Mouse (Mus musculus): Measurements from ENCODE around the gene Zfp354b. TPM values are rescaled to one million over a fixed set of nuclear protein-coding genes. Genes with fewer than 3 reads are reported as not detected.

Gene Zfp354b
- 1.6 and 1.8 TPM in 2 replicates for polyA plus RNA-seq (2016; fragmentation: Nextera tagmentation; extraction: Ambion mirVana)

GRCm38 (mm10) chr11:50931451-50931866 is at the start of gene Zfp354b:
Zfp354b (minus strand) TSS chr11:50931633.
- Histone ChIP-seq H3K27me3 (peaks cover 3% of the 10 kb centered on the region; the same call in 1 of the 2 replicates), H3K36me3 (no peaks in the 10 kb centered on the region), H3K4me1 (peaks cover 7% of the 10 kb centered on the region; the same call in 1 of the 2 replicates), H3K9me3 (no peaks in the 10 kb centered on the region), H3K4me3 (peak within 1 kb of the TSS; percentile 67), H3K4me2 (replicated peaks) (peak within 1 kb of the TSS; percentile 79), H3K27ac (0 out of 2 replicates have a peak within 1 kb of the TSS, but pooled peaks have one; percentile 23), H3K9ac (peak within 1 kb of the TSS; percentile 70)
- peak; percentile 91 for ATAC-seq (ENCODE audit: insufficient number of reproducible peaks, insufficient read depth, low FRiP score, low TSS enrichment)
- under 1% methylated on average over 18 of the region's 18 CpGs for WGBS

- Histone ChIP-seq H3K27ac (no peak overlapping the region), H3K27me3 (no peaks in the 10 kb centered on the region), H3K4me2 (replicated peaks) (no peak overlapping the region), H3K4me3 (no peak overlapping the region), H3K36me3 (no peaks in the 10 kb centered on the region), H3K4me1 (no peaks in the 10 kb centered on the region), H3K9me3 (no peaks in the 10 kb centered on the region), H3K9ac (no peak overlapping the region)
- 67% methylated on average over 4 of the region's 4 CpGs for WGBS
- no peak for ATAC-seq (ENCODE audit: insufficient number of reproducible peaks, insufficient read depth, low FRiP score, low TSS enrichment)
These were observed 45.8 kb upstream of the Zfp354b start for GRCm38 (mm10) chr11:50977216-50977615.

- Histone ChIP-seq H3K4me1 (no peaks in the 10 kb centered on the region), H3K4me3 (no peak within 1 kb of the TSS), H3K4me2 (replicated peaks) (no peak within 1 kb of the TSS), H3K36me3 (no peaks in the 10 kb centered on the region), H3K27me3 (no peaks in the 10 kb centered on the region), H3K9me3 (no peaks in the 10 kb centered on the region), H3K9ac (no peak within 1 kb of the TSS), H3K27ac (no peak within 1 kb of the TSS)
- 88% methylated on average over 11 of the region's 11 CpGs for WGBS
- ATAC-seq (ENCODE audit: insufficient number of reproducible peaks, insufficient read depth, low FRiP score, low TSS enrichment) = no peak
These were observed 34.8 kb upstream of the Zfp354b start, which contains the start of gene Olfr1378 for GRCm38 (mm10) chr11:50966230-50966629. Olfr1378 (plus strand) TSS chr11:50966530.

- Histone ChIP-seq H3K36me3 (no peaks in the 10 kb centered on the region), H3K9ac (no peak overlapping the region), H3K27me3 (no peaks in the 10 kb centered on the region), H3K4me3 (no peak overlapping the region), H3K9me3 (no peaks in the 10 kb centered on the region), H3K4me1 (no peaks in the 10 kb centered on the region), H3K27ac (no peak overlapping the region), H3K4me2 (replicated peaks) (no peak overlapping the region)
- no peak for ATAC-seq (ENCODE audit: insufficient number of reproducible peaks, insufficient read depth, low FRiP score, low TSS enrichment)
- WGBS = 82% methylated on average over 2 of the region's 2 CpGs
These were observed 33.5 kb upstream of the Zfp354b start for GRCm38 (mm10) chr11:50964886-50965285.

- Histone ChIP-seq H3K9me3 (no peaks in the 10 kb centered on the region), H3K9ac (no peak within 1 kb of the TSS), H3K27me3 (no peaks in the 10 kb centered on the region; the same call in 1 of the 2 replicates), H3K36me3 (no peaks in the 10 kb centered on the region), H3K4me2 (replicated peaks) (no peak within 1 kb of the TSS), H3K27ac (no peak within 1 kb of the TSS), H3K4me3 (no peak within 1 kb of the TSS), H3K4me1 (no peaks in the 10 kb centered on the region)
- no peak for ATAC-seq (ENCODE audit: insufficient number of reproducible peaks, insufficient read depth, low FRiP score, low TSS enrichment)
- WGBS = 67% methylated on average over 6 of the region's 6 CpGs
These were observed 22.2 kb upstream of the Zfp354b start, which contains the start of gene Prop1 for GRCm38 (mm10) chr11:50953665-50954064. Prop1 (minus strand) TSS chr11:50953765.

- Histone ChIP-seq H3K27ac (0 out of 2 replicates have a peak overlapping the region, but pooled peaks have one; percentile 2), H3K9me3 (no peaks in the 10 kb centered on the region), H3K4me2 (replicated peaks) (no peak overlapping the region), H3K27me3 (no peaks in the 10 kb centered on the region; the same call in 1 of the 2 replicates), H3K4me3 (no peak overlapping the region), H3K4me1 (no peaks in the 10 kb centered on the region), H3K9ac (no peak overlapping the region), H3K36me3 (no peaks in the 10 kb centered on the region)
- WGBS = 68% methylated on average over 14 of the region's 14 CpGs
- ATAC-seq (ENCODE audit: insufficient number of reproducible peaks, insufficient read depth, low FRiP score, low TSS enrichment) = no peak
These were observed 20.9 kb upstream of the Zfp354b start for GRCm38 (mm10) chr11:50952290-50952689.

- Histone ChIP-seq H3K27ac (no peak within 1 kb of the TSS), H3K36me3 (no peaks in the 10 kb centered on the region), H3K4me1 (no peaks in the 10 kb centered on the region), H3K27me3 (no peaks in the 10 kb centered on the region), H3K9ac (no peak within 1 kb of the TSS), H3K4me3 (no peak within 1 kb of the TSS), H3K4me2 (replicated peaks) (no peak within 1 kb of the TSS), H3K9me3 (no peaks in the 10 kb centered on the region)
- WGBS = 80% methylated on average over 14 of the region's 14 CpGs
- no peak for ATAC-seq (ENCODE audit: insufficient number of reproducible peaks, insufficient read depth, low FRiP score, low TSS enrichment)
These were observed 12.1 kb upstream of the Zfp354b start, which contains the start of gene 4933414I15Rik for GRCm38 (mm10) chr11:50943506-50943905. 4933414I15Rik (minus strand) TSS chr11:50943765.

- no peak overlapping the region for H3K9ac ChIP-seq
- 71% methylated on average over 12 of the region's 12 CpGs for WGBS
- no peaks in the 10 kb centered on the region for H3K9me3 ChIP-seq
- no peaks in the 10 kb centered on the region for H3K4me1 ChIP-seq
- no peak overlapping the region for H3K4me2 ChIP-seq (replicated peaks)
- no peak overlapping the region for H3K4me3 ChIP-seq
- H3K27me3 ChIP-seq = no peaks in the 10 kb centered on the region
- H3K27ac ChIP-seq = no peak overlapping the region
- no peak for ATAC-seq (ENCODE audit: insufficient number of reproducible peaks, insufficient read depth, low FRiP score, low TSS enrichment)
- H3K36me3 ChIP-seq = no peaks in the 10 kb centered on the region
These were observed 11.0 kb upstream of the Zfp354b start for GRCm38 (mm10) chr11:50942386-50942785.

- H3K9ac ChIP-seq = no peak overlapping the region
- H3K4me1 ChIP-seq = no peaks in the 10 kb centered on the region
- no peak for ATAC-seq (ENCODE audit: insufficient number of reproducible peaks, insufficient read depth, low FRiP score, low TSS enrichment)
- no peak overlapping the region for H3K4me2 ChIP-seq (replicated peaks)
- no peak overlapping the region for H3K4me3 ChIP-seq
- 32% methylated on average over 14 of the region's 14 CpGs for WGBS
- no peaks in the 10 kb centered on the region for H3K9me3 ChIP-seq
- no peaks in the 10 kb centered on the region for H3K36me3 ChIP-seq
- no peaks in the 10 kb centered on the region for H3K27me3 ChIP-seq
- no peak overlapping the region for H3K27ac ChIP-seq
These were observed 8.4 kb upstream of the Zfp354b start for GRCm38 (mm10) chr11:50939621-50940366.

- whole genome bisulfite sequencing = 85% methylated on average over 8 of the region's 8 CpGs
- H3K4me3 ChIP-seq = no peak overlapping the region
- no peaks in the 10 kb centered on the region for H3K27me3 ChIP-seq
- no peak overlapping the region for H3K4me2 ChIP-seq (replicated peaks)
- no peak overlapping the region for H3K9ac ChIP-seq
- no peaks in the 10 kb centered on the region for H3K36me3 ChIP-seq
- H3K4me1 ChIP-seq = no peaks in the 10 kb centered on the region
- H3K9me3 ChIP-seq = no peaks in the 10 kb centered on the region
- no peak for ATAC-seq (ENCODE audit: insufficient number of reproducible peaks, insufficient read depth, low FRiP score, low TSS enrichment)
- H3K27ac ChIP-seq = no peak overlapping the region
These were observed 7.0 kb upstream of the Zfp354b start for GRCm38 (mm10) chr11:50938435-50938834.

GRCm38 (mm10) chr11:50932040-50932439 is 607 bp upstream of the Zfp354b start:
- no peak for ATAC-seq (ENCODE audit: insufficient number of reproducible peaks, insufficient read depth, low FRiP score, low TSS enrichment)
- Histone ChIP-seq H3K27ac (no peak overlapping the region), H3K27me3 (peaks cover 3% of the 10 kb centered on the region; the same call in 1 of the 2 replicates), H3K9ac (no peak overlapping the region), H3K4me3 (no peak overlapping the region), H3K4me2 (replicated peaks) (peak overlapping the region; percentile 79), H3K4me1 (peaks cover 7% of the 10 kb centered on the region; the same call in 1 of the 2 replicates), H3K9me3 (no peaks in the 10 kb centered on the region), H3K36me3 (no peaks in the 10 kb centered on the region)
- WGBS = 94% methylated on average over 1 of the region's 1 CpGs

- ATAC-seq (ENCODE audit: insufficient number of reproducible peaks, insufficient read depth, low FRiP score, low TSS enrichment) = peak; percentile 45; the same call in 1 of the 2 replicates
- peak overlapping the region; percentile 67 for H3K4me3 ChIP-seq
- peak overlapping the region; percentile 70 for H3K9ac ChIP-seq
- 0 out of 2 replicates have a peak overlapping the region, but pooled peaks have one; percentile 23 for H3K27ac ChIP-seq
- peaks cover 3% of the 10 kb centered on the region; the same call in 1 of the 2 replicates for H3K27me3 ChIP-seq
- peak overlapping the region; percentile 79 for H3K4me2 ChIP-seq (replicated peaks)
- H3K9me3 ChIP-seq = no peaks in the 10 kb centered on the region
- H3K4me1 ChIP-seq = peaks cover 7% of the 10 kb centered on the region; the same call in 1 of the 2 replicates
- no peaks in the 10 kb centered on the region for H3K36me3 ChIP-seq
- under 1% methylated on average over 16 of the region's 16 CpGs for WGBS
These were observed 412 bp downstream of the Zfp354b start for GRCm38 (mm10) chr11:50931021-50931420.
